Mouse (Mus musculus) T-cell, adult 2 months (primary cell): ENCODE results near the gene Arpc1b.
"Not testable (repeated sequence)": the region's sequence is repeated elsewhere in the genome, so short reads cannot be mapped to it uniquely, and the experiment has no call there.

Experiments
- DNase-seq: peaks from one replicate; pipeline ENCODE4 v3.0.0; 2022; ENCODE audit warnings: low spot score

Gene Arpc1b

DNA sequence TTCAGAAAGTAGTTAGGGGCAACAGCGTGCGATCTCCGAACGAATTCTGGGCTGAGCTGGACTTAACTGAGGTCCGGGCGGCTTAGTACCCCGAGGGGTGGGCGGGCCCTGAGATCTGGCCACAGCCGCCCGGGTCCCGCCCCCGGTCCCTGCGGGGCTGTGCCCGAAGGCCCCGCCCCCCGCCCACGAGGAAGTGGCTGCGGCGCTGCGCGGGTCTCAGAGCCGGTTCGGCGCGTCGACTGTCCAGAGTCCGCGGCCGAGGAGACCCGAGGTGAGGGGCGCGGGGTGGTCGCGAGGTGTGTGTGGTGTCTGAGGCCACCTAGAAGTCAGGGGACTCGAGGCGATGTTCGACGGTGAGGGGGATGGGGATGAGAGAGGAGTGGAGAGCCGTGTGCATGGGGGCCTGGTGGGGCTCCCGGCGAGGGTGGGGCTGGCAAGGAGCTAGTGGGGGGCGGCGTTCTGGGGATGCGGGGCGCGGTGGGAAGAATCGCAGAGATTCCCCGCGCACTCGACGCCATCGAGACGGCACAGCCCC is at the start of gene Arpc1b:
Gene Arpc1b (plus strand): TSS at position 145 of the 535 bp plus-strand sequence.
- DNase-seq = peak; percentile 50

DNA sequence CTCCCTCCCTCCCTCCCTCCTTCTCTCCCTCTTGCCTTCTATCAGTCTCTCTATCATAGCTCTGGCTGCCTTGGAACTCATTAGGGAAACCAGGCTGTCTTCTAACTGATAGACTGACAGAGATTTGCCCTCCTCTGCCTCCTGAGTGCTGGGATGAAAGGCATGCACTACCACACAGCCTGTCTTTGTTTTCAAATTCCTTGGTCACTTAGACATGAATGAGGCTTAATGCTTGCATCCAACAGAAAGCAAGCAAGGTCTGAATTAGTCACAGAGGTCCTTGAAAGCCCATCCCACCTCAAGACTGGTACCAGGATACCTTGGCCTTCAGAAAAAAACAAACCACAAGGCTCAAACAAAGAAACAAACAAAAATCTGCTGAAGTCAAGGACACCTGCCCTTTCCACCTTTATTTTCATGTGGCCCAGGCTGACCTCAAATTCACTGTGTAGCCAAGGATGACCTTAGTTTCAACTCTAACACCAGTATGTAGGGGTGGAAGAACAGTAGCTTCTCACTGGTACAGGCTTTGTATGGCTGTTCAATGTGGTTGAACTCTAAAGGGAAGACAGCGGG is 49.2 kb upstream of the Arpc1b start:
- no peak for DNase-seq

DNA sequence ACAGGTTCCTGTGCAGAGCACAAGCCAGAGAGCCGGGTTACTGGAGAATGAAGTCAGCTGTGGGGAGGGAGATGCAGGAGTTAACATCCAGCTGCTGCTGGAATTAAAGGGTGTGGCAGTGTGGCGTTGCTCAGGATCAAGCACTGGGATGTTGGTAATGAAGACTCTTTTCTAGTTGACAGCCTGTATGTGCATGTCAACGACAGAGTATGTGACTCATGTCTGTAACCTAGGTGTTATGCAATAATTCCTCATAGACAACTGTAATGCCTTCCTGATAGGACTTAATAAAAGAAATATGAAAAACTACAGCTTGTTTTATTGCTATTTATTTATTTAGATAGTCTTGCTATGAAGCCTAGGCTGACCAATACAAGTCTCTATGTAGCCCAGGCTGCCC is 45.2 kb upstream of the Arpc1b start:
- DNase-seq = no peak

DNA sequence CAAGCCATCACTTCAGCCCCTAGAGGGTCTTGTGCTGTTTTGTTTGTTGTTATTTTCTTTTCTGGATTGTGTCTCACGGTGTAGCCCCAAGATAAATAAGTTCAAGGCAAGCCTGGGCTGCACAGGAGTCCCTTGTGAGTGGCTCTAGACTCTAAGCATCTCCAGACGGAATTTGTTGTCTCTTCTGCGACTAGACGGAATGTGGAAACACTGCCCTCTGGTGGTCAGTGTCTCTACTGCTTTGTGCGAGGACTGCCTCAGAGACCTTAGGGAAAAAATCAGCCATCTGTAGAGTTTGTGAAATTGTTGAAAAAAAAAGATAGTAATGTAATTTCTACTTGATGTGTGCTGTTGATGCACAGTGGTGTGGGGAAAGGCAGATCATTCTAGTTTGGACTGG is 44.3 kb upstream of the Arpc1b start:
- peak; percentile 56 for DNase-seq

DNA sequence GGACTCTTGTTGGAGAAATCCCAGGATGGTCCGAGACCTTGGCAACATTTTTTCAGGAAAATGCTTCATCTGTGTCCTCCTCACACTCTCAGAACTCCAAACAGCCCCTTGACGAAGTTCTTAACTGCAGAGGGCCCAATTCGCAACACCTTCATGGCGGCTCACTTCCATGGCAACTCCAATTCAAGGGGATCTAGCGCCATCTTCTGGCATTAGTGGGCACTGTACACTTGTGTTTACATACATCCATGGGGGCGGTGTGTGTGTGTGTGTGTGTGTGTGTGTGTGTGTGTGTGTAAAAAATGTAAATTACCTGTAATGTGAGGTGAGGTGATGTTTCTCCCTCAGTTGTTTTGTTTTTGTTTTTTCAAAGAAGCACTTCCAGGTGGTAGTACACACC is 42.7 kb upstream of the Arpc1b start:
- DNase-seq = no peak

DNA sequence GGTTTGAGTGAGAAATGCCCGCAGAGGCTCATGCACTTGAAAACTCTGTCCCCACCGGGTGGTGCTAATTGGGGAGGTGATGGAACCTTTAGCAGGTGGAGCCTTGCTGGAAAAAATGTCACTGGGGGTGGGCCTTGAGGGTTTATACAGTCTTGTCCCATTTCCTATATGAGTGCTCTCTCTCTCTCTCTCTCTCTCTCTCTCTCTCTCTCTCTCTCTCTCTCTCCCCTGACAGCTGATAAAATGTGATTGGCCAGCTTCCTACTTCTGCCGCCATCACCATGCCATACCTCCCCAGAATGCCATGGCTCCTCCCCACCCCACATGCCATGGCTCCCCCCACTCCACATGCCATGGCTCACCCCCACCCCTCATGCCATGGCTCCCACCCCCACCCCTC is 38.9 kb upstream of the Arpc1b start:
- no peak for DNase-seq

DNA sequence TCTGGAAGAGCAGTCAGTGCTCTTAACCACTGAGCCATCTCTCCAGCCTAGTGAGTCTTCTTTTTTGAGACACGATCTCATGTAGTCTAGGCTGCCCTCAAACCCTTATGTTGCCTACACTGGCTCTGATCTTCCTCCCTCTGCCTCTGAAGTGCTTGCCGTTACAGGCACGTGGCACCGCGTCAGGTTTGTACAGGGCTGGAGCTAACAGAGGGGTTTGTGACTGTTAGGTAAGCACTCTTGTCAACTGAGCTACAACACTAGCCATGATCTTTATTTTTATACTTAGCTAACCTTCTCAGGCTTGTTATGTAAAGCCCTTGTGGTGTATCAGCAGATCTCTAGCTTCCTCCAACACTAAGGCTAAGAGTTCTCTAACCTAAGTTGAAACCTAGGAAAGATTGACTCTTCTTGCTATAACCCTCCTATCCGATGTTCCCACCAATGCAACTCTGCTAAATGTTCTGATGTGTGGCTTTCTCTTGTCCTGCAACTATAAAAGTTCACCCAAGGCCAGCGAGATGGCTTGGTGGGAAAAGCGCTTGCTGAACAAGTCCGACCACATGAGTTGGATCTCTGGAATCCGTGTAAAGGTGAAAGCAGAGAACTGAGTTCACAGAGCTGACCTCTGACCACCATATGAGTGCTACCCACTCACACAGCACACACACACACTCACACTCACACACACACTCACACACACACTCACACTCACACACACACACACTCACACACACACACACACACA is 32.0 kb upstream of the Arpc1b start:
- no peak for DNase-seq

DNA sequence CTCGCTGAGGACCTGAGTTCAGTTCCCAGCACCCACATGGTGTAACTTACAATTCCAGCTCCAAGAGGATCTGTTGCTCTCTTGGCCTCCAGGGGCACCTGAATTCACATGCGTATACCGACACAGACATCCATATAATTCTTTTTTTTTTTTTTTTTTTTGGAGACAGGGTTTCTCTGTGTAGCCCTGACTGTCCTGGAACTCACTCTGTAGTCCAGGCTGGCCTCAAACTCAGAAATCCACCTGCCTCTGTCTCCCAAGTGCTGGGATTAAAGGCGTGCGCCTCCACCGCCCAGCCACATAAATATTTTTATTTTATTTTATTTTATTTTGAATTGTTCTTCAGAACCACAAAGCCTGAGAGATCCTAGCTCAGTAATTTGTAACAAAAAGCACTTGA is 30.8 kb upstream of the Arpc1b start:
- not testable (repeated sequence) for DNase-seq

DNA sequence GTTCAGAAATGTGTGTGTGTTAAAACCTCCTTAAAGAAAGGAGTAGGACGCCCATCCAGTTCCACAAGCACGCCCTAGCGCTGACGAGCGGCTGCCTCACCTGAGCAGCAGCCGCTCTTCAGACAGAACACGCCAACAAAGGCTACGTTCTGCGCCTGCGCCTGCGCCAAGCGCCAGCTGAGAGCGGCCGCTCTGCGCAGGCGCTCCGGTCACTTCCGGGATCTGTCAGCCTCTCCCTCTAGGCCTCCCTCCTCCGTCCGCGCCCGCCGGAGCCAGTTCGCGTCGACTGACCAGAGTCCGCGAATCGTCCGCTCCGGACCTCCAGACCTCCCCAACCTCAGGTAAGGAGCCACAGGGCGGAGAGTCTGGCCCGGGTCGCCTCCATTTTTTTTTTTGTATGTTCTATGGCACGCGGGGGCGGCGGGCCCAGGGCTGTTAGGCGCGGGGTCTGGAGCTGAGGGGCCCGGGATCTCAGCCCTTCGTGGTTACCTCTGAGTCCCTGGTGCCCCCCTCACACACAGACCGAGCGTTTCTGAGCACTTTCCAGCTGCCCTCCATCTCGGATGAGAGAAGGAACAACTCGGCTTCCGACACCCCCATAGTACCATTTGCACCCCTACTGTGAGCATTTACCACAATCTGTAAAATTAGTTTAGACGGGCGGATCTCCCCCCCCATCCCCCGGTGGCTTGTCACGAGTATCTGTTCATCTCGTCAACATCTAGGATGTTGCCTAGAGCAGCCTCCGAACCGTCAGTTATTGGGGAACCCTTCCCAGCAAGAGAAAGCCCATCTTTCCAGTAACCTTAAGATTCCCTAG is 30.2 kb upstream of the Arpc1b start, which contains the start of the genes Arpc1a and Kpna7:
Gene Arpc1a (plus strand): TSS at position 199 of the 820 bp plus-strand sequence.
Gene Kpna7 (minus strand): TSS at position 399 of the 820 bp plus-strand sequence.
- DNase-seq = peak; percentile 93

DNA sequence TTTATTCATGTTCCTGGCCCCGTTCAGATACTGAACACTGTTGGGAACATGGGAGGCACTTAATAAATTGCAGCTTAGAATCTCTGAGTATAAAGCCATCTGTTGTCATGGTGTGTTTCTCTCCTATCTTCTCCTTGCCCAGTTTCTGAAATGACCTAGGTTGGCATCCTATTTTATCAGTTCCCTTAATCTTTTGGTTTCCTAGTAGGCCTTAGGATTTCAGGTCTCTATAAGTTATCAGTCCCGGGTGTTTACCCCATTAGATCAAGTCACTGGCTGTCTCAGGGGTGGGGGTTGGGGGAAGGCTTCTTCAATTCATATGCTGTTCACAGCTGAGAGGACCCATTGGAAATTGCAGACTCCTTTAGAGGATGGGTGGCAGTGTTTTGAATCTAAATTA is 29.2 kb upstream of the Arpc1b start:
- no peak for DNase-seq

DNA sequence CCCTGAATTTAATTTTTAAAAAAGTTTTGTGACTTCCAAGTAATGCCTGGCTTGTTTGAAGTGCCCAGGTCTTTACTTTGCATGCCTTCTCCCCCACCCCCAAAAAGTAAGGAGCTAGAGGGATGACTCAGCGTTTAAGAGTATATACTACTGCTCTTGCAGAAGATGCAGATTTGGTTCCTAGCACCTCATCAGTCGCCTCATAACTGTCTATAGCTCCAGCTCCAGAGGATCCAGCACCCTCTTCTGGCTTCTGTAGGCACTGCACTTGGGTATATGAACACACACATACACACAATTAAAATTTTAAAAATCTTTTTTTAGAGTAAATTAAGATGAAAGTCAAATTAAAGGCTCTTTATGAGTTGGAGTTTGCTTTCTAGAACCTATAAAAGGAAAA is 25.8 kb upstream of the Arpc1b start:
- no peak for DNase-seq

DNA sequence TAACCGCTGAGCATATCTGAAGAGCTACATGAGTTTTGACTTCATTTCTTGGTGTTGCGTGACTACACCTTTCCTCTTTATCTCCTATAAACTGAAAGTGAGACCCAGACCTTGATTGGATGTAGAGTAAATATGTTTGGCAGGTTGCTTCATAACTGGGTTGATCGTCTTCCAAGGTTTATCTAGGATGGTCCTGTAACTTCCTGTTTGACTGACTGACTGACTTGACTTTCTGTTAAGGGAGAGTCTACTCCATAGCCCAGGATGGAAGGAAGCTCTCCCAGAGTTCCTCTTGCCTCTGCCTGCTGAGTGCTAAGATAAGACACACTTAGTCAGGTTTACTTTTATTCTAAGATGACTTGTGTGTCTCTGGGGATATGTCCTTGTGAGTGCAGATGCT is 24.1 kb upstream of the Arpc1b start:
- no peak for DNase-seq

DNA sequence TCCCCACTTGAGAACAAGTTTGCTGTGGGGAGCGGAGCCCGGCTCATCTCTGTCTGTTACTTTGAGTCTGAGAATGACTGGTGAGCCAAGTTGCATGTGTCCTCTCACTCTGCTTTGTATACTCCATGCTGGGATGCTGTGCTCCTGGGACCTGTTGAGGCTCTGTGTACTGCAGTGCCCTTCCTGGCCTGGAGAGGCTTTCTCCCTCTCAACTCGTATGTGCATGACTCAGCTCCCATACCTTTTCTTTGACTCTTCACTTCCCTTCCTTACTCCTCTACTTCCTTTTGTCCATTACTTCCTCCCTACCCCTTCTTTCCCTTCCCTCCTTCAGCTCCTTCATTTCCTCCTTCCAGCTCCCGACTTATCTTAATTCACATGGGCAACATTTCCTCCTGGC is 17.8 kb upstream of the Arpc1b start:
- no peak for DNase-seq

DNA sequence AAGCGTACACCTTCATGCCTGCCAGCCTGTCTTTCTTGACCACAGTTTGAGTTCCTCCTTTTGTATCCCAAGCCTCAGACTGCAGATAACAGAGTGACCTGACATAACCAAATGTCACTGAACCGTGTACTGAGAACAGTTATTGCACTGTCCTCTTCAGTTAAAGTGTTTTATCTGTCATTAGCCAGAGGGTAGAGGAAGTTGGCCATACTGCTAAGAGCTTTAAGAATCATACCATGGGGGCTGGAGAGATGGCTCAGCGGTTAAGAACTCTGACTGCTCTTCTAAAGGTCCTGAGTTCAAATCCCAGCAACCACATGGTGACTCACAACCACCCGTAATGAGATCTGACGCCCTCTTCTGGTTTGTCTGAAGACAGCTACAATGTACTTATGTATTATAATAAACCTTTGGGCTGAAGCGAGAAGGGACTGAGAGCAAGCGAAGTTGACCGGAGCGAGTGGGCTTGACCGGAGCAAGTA is 15.6 kb upstream of the Arpc1b start:
- DNase-seq = no peak

DNA sequence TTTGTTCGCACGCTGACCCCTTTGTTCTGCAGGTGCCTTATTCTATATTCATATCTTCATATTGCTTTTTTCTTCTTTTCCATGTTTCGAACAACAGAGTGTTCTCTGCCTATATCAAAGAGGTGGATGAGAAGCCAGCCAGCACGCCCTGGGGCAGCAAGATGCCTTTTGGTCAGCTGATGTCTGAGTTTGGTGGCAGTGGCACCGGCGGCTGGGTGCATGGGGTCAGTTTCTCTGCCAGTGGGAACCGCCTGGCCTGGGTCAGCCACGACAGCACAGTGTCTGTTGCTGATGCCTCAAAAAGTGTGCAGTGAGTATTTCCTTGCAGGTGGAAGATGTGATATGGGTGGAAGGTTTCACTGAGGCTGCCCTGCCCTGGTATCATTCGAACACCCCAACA is 13.1 kb upstream of the Arpc1b start:
- DNase-seq = no peak

DNA sequence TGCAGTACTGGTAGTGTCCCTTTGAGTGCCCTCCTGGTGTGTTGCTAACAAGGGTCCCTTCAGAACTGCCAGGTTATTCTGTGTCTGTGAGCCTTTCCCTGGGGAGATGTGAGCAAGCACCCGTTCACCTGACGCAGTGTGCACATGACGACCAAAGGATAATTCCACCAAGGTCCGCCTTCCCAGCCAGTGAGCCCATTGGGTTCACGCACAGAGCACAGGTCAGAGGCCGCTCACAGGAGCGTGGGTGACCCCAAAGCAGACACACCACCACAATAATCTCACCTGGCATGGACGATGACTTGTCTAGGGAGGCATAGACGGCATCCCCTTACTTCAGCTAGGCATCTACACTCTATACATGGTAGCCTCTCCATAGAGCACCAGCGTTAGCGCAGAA is 12.6 kb upstream of the Arpc1b start:
- DNase-seq = not testable (repeated sequence)

DNA sequence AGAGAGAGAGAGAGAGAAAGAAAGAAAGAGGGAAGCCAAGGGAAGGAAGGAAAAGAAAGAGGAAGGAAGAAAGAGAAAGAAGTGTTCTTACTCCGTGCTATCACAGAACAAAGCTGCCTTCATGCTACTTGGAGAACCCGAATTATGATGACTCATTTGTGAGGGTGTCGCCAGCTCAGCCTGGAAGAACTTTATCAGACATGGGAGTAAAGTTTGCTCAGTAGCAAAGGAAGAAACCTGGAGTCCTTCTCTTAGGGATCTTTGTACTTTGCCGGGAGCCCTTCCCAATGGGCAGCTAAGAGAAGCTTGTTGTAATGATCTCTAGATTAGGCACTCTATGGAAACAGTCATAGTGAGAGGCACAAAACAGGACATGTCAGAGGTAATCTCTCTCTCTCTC is 11.3 kb upstream of the Arpc1b start:
- no peak for DNase-seq

DNA sequence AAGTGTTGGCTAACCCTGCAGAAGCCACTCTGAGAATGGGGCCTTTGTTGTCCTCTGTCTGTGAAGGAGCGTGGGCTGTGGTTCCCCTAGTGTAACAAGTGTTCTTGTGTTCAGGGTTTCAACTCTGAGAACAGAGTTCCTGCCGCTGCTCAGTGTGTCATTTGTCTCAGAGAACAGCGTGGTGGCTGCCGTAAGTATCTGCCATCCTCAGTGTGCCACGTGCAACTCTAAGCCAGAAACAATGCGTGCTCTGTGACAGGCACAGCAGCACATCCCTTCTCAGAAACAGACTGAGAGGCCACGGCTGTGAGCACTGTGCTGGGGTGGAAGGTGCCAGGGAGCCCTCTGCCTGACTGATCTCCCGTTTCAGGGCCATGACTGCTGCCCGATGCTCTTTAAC is 9.7 kb upstream of the Arpc1b start:
- no peak for DNase-seq

DNA sequence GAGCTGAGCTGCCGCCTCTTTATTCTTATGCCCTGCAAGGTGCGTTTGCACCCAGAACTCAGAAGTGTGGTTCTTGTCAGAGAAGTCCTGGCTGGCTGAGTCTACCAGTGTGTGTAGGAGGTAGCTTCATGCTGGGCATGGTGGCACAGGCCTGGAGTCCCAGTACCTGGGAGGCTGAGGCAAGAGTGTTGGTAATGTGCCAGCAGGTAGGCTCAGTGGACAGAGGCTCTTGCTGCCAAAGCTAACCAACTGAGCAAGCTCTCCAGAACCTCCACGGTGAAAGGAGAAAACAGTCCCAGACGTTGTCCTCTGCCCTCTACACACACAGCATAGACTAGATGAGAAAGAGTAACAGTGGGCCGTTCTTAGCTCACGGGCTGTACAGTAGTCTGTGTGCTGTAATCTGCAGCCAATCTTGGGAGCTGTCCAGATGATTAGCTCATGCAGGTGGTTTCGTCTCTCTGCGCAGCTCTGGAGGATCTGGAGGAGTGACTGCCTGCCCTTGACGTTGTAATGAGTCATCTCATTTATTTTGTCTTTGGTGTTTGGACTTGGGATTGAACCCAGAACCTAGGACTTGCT is 8.2 kb upstream of the Arpc1b start:
- no peak for DNase-seq

DNA sequence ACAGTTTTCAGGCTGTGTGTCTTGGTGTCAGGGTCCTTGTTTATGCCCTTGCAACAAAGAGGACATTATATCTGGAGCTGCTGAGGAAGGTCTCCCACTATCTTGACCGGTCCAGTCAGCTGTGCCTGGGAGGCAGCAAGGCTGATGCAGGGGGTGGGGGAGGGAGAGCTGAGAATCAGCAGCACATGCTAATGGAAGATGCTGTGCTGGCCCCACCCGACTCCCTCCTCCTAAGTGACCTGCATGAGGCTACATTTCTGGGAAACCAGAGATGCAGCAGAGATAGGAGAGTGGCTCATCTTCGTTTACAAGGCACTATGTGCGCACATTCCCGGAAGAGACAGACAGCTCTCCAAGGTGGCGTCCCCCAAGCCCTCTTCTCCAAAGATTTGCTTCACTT is 3.6 kb upstream of the Arpc1b start:
- DNase-seq = no peak

DNA sequence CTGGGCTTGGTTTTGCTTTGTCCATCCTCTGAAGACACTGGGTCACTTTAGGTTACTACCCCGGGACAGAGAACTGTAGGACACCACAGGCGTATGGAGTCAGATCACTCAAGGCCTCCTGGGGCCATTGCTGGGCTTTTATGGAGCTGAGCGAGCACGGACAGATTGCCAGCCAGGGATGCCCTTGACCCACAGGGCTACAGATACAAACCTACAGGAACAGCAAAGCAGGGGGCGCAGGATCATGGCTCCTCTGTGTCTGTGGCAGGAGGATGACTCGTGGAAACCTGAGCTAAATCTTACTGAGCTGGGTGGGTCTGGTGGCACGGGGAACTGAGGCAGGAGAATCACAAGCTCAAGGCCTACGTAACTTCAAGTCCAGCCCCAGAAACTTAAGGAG is 1.4 kb upstream of the Arpc1b start:
- DNase-seq = no peak

DNA sequence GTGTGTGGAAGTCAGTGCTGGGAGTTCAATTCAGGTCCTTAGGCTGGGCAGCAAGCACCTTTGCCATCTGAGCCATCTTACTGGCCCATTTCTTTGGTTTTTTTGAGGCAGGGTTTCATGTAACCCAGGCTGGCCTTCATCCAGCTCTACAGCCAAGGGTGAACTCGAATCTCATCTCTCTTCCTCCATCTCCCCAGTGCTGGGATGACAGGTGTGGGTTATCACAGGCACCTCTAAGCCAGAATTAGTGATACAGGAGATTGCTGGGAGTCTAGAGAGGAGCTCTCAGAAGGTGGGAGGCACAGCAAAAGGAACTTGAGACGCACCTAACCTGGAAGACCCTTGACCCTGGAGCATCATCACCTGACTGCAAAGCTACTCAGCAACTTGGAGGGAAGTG is 599 bp upstream of the Arpc1b start:
- no peak for DNase-seq
